Mouse (Mus musculus) limb, embryonic 13.5 days (tissue): ENCODE data around the gene Pola2. TPM values are rescaled to one million over a fixed set of nuclear protein-coding genes. Genes with fewer than 3 reads are reported as not detected.

Experiments used
- ATAC-seq: fragments of 200-750 bp; cut with Nextera tagmentation; 2 replicates; pipeline ENCODE4 v1.8.0; 2017; ENCODE audit warnings: low read depth, moderate number of reproducible peaks, moderate TSS enrichment; ENCODE audit not compliant: low FRiP score
- H3K27ac ChIP-seq: fragments of 300-500 bp; sonication (generic); 2 replicates; pipeline ENCODE4 v1.5.1; 2015; ENCODE audit warnings: inconsistent platforms, mild to moderate bottlenecking, moderate library complexity
- H3K27me3 ChIP-seq: fragments of 300-500 bp; sonication (generic); 2 replicates; pipeline ENCODE4 v1.6.1; 2015; ENCODE audit warnings: mild to moderate bottlenecking, inconsistent platforms
- H3K36me3 ChIP-seq: fragments of 300-500 bp; sonication (generic); 2 replicates; pipeline ENCODE4 v1.6.1; 2015; ENCODE audit warnings: inconsistent platforms, mild to moderate bottlenecking, moderate library complexity
- H3K4me1 ChIP-seq: fragments of 300-500 bp; sonication (generic); 2 replicates; pipeline ENCODE4 v1.6.1; 2015; ENCODE audit warnings: inconsistent platforms
- H3K4me2 ChIP-seq: fragments of 300-500 bp; sonication (generic); replicated peaks from 2 replicates; pipeline ENCODE4 v1.6.1; 2015; ENCODE audit warnings: inconsistent platforms, mild to moderate bottlenecking, moderate library complexity
- H3K4me3 ChIP-seq: fragments of 300-500 bp; sonication (generic); 2 replicates; pipeline ENCODE4 v1.5.1; 2015; ENCODE audit warnings: moderate library complexity, mild to moderate bottlenecking, inconsistent platforms
- H3K9ac ChIP-seq: fragments of 300-500 bp; sonication (generic); 2 replicates; pipeline ENCODE4 v1.6.1; 2015; ENCODE audit warnings: mild to moderate bottlenecking, inconsistent platforms
- H3K9me3 ChIP-seq: fragments of 300-500 bp; sonication (generic); 2 replicates; pipeline ENCODE4 v1.6.1; 2016; ENCODE audit warnings: inconsistent platforms
- WGBS: fragments of 180-500 bp; shearing (Covaris S2); methylation state at CpG from one replicate; pipeline ENCODE4 v1.1.7; 2015; 5-methylcytosine and 5-hydroxymethylcytosine counted together
- polyA plus RNA-seq: library from polyadenylated mRNA; unstranded; fragments of >200 nt; fragmentation: Nextera tagmentation; extraction: Ambion mirVana; gene quantifications from 2 replicates; pipeline ENCODE4 v1.2.1, GENCODE M21; 2015

Gene Pola2
- polyA plus RNA-seq, result 70.9 and 75.7 TPM in 2 replicates

DNA sequence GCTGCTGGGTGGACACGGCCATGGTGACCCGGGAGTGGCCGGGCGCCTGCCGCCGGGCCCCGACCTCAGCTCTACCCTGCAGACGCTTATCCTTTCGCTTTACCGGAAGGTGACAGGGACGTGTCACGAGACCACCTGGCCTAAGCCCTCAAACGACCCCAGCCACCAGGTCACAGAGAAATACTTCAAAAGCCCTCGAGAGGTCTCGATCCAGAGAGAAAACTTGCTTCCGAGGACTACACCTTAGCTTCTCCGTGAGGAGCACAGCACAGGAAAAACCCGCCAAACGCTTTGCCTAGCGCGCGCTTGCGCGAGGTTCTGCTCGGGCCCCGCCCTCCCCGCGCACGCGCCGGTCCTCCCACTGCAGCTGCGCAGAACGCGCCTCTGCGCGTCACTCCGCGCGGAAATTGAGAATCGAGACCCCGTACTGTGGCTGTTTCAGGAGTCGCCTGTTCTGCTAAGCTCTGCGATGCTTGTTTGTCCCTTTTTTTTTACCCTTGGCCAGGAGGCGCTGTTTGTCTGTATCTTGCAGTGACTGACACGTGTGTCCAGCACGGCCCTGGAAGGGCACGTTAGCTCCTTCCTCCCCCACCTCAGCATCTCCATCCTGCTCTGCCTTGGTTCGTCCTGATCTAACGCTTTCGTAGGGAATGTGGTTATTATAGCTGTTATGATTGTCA is at the start of gene Pola2:
Gene Pola2 (minus strand): TSS at position 320 of the 680 bp plus-strand sequence.
- H3K4me1 ChIP-seq, result peaks cover 34% of the 10 kb centered on the region
- peak within 1 kb of the TSS; percentile 85 for H3K9ac ChIP-seq
- peak; percentile 87 for ATAC-seq
- H3K4me2 ChIP-seq, result peak within 1 kb of the TSS; percentile 77
- peak within 1 kb of the TSS; percentile 61; the same call in 1 of the 2 replicates for H3K27ac ChIP-seq
- H3K4me3 ChIP-seq, result peak within 1 kb of the TSS; percentile 81
- H3K9me3 ChIP-seq, result no peaks in the 10 kb centered on the region
- no peaks in the 10 kb centered on the region for H3K27me3 ChIP-seq
- peaks cover 18% of the 10 kb centered on the region for H3K36me3 ChIP-seq
- WGBS, result under 1% methylated on average over 50 of the region's 50 CpGs

- Histone ChIP-seq H3K9me3 (no peaks in the 10 kb centered on the region), H3K36me3 (peaks cover 3% of the 10 kb centered on the region; the same call in 1 of the 2 replicates), H3K27me3 (peaks cover 34% of the 10 kb centered on the region), H3K4me1 (peaks cover 16% of the 10 kb centered on the region), H3K9ac (no peak overlapping the region), H3K4me2 (peak overlapping the region; percentile 86; the same call in 1 of the 2 replicates), H3K4me3 (no peak overlapping the region), H3K27ac (no peak overlapping the region)
- no peak for ATAC-seq
- 89% methylated on average over 10 of the region's 10 CpGs for WGBS
These were observed 49.7 kb upstream of the Pola2 start for GRCm38 (mm10) chr19:6013691-6014090.

DNA sequence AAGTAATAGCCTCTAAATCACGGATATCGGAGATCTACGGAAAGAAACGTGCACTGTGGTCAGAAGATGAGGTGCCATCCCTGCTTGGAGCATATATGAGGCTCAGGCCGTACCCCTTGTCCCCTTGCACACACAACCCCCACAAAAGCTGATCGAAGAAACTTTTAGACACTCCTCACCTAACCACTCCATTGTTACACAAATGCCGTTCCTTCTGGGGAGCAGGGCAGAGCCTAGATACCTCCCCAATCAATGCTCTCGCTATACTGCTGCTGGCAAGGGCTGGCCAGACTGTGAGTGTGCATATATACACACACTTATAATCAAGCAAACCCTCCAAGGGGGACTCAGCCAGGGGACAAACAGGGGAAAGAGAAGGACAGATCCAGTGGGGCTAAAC is 45.1 kb upstream of the Pola2 start:
- Histone ChIP-seq H3K4me3 (no peak overlapping the region), H3K27me3 (peaks cover 2% of the 10 kb centered on the region; the same call in 1 of the 2 replicates), H3K36me3 (peaks cover 8% of the 10 kb centered on the region), H3K9me3 (no peaks in the 10 kb centered on the region), H3K9ac (no peak overlapping the region), H3K4me1 (peaks cover 13% of the 10 kb centered on the region), H3K27ac (no peak overlapping the region), H3K4me2 (no peak overlapping the region)
- no peak for ATAC-seq
- WGBS, result 73% methylated on average over 8 of the region's 8 CpGs

- Histone ChIP-seq H3K9ac (0 out of 2 replicates have a peak overlapping the region, but pooled peaks have one; percentile 3), H3K9me3 (no peaks in the 10 kb centered on the region), H3K4me2 (no peak overlapping the region), H3K36me3 (peaks cover 8% of the 10 kb centered on the region), H3K4me1 (peaks cover 13% of the 10 kb centered on the region), H3K4me3 (no peak overlapping the region), H3K27ac (no peak overlapping the region; the same call in 1 of the 2 replicates), H3K27me3 (no peaks in the 10 kb centered on the region)
- WGBS, result 23% methylated on average over 13 of the region's 13 CpGs
- no peak for ATAC-seq
These were observed 43.0 kb upstream of the Pola2 start for GRCm38 (mm10) chr19:6007013-6007412.

DNA sequence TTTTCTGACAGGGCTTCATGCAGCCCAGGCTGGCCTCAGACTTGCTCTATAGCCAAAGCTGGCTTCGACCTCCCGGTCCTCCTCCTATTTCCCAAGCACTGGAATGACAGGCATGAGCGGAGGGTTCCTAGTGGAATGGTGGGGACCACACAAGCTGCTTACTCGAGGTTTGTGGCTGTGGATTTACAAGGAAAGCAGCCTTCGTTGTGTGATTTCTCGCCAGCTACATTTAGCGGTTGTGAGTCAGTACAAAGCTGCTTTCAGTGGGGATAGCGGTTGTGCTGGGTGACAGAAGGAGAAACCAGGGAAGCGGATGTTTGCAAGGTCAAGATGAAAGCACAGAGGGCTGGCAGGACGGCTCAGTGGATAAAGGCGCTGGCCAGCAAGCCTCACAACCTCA is 41.5 kb upstream of the Pola2 start:
- no peak for ATAC-seq

GRCm38 (mm10) chr19:5999969-6000368 is 36.0 kb upstream of the Pola2 start:
- no peaks in the 10 kb centered on the region; the same call in 1 of the 2 replicates for H3K36me3 ChIP-seq
- H3K9me3 ChIP-seq, result no peaks in the 10 kb centered on the region
- no peak overlapping the region for H3K4me3 ChIP-seq
- no peaks in the 10 kb centered on the region for H3K27me3 ChIP-seq
- ATAC-seq, result no peak
- H3K27ac ChIP-seq, result no peak overlapping the region
- no peak overlapping the region for H3K4me2 ChIP-seq
- H3K9ac ChIP-seq, result no peak overlapping the region
- 74% methylated on average over 5 of the region's 5 CpGs for WGBS
- no peaks in the 10 kb centered on the region for H3K4me1 ChIP-seq

More for the DNA sequence above, 41.5 kb upstream of the Pola2 start:
- Histone ChIP-seq H3K27ac (no peak overlapping the region), H3K36me3 (peaks cover 8% of the 10 kb centered on the region), H3K9me3 (no peaks in the 10 kb centered on the region), H3K9ac (no peak overlapping the region), H3K4me3 (no peak overlapping the region), H3K4me2 (no peak overlapping the region), H3K27me3 (no peaks in the 10 kb centered on the region), H3K4me1 (peaks cover 13% of the 10 kb centered on the region)
- WGBS, result 53% methylated on average over 11 of the region's 11 CpGs

GRCm38 (mm10) chr19:5998180-5998579 is 34.2 kb upstream of the Pola2 start:
- Histone ChIP-seq H3K4me3 (no peak overlapping the region), H3K27ac (no peak overlapping the region), H3K27me3 (no peaks in the 10 kb centered on the region), H3K4me2 (no peak overlapping the region), H3K4me1 (no peaks in the 10 kb centered on the region), H3K36me3 (peaks cover 4% of the 10 kb centered on the region; the same call in 1 of the 2 replicates), H3K9ac (no peak overlapping the region), H3K9me3 (no peaks in the 10 kb centered on the region)
- WGBS, result 88% methylated on average over 3 of the region's 3 CpGs
- no peak for ATAC-seq

GRCm38 (mm10) chr19:5994711-5995110 is 30.7 kb upstream of the Pola2 start:
- peaks cover 13% of the 10 kb centered on the region; the same call in 1 of the 2 replicates for H3K36me3 ChIP-seq
- no peaks in the 10 kb centered on the region for H3K9me3 ChIP-seq
- H3K9ac ChIP-seq, result no peak overlapping the region
- 89% methylated on average over 14 of the region's 14 CpGs for WGBS
- H3K4me2 ChIP-seq, result no peak overlapping the region
- ATAC-seq, result no peak
- H3K4me3 ChIP-seq, result no peak overlapping the region
- peaks cover 1% of the 10 kb centered on the region; the same call in 1 of the 2 replicates for H3K4me1 ChIP-seq
- H3K27me3 ChIP-seq, result no peaks in the 10 kb centered on the region
- no peak overlapping the region for H3K27ac ChIP-seq

GRCm38 (mm10) chr19:5992012-5992411 is 28.0 kb upstream of the Pola2 start:
- Histone ChIP-seq H3K9ac (no peak overlapping the region), H3K9me3 (no peaks in the 10 kb centered on the region), H3K4me1 (peaks cover 15% of the 10 kb centered on the region), H3K27ac (no peak overlapping the region), H3K27me3 (no peaks in the 10 kb centered on the region), H3K4me3 (no peak overlapping the region), H3K36me3 (peaks cover 13% of the 10 kb centered on the region; the same call in 1 of the 2 replicates), H3K4me2 (no peak overlapping the region)
- WGBS, result 84% methylated on average over 7 of the region's 7 CpGs
- ATAC-seq, result no peak

DNA sequence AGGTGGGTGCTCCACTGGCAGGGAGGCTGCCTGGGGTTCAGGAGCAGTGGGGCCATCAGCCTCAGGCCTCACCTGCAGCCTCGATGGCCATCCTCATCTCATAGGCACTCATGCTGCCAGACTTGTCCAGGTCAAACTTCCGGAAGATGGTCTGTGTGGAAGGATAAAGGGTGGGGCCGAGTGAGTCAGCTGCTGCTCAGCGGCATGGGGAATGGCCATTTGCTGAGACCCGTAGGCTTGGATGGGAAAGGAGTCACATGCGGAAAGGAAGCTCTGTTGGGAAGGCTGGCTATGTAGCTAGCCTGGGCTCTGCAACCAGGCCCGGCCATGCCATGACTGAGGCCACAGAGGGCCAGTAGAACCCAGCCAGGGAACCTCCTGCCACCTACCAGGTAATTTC is 27.5 kb upstream of the Pola2 start:
- ATAC-seq, result no peak

DNA sequence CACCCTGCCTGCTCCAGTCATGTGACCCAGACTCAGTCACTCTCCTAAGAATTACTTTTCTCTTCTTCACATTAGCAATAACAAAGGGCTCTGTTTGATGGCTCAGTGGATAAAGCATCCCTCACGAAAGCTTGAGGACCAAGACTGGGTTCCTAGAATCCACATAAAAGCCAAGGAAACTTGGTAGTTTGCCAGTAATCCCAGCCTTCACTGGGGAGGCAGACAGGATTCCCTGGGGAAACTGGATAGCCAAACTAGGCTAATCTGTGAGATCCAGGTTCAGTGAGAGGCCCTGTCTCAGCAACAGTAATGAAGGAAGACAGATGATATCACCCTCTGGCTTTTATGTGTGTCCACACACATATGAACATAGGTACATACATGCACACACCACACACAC is 26.9 kb upstream of the Pola2 start:
- no peak overlapping the region for H3K4me2 ChIP-seq
- 57% methylated on average over 1 of the region's 1 CpGs for WGBS
- H3K9me3 ChIP-seq, result no peaks in the 10 kb centered on the region
- no peak for ATAC-seq
- H3K4me3 ChIP-seq, result no peak overlapping the region
- no peak overlapping the region for H3K9ac ChIP-seq
- H3K36me3 ChIP-seq, result peaks cover 13% of the 10 kb centered on the region; the same call in 1 of the 2 replicates
- no peaks in the 10 kb centered on the region for H3K27me3 ChIP-seq
- H3K27ac ChIP-seq, result no peak overlapping the region
- H3K4me1 ChIP-seq, result peaks cover 15% of the 10 kb centered on the region

More for the DNA sequence above, 27.5 kb upstream of the Pola2 start:
- Histone ChIP-seq H3K4me1 (peaks cover 15% of the 10 kb centered on the region), H3K36me3 (peaks cover 13% of the 10 kb centered on the region; the same call in 1 of the 2 replicates), H3K9ac (0 out of 2 replicates have a peak overlapping the region, but pooled peaks have one; percentile 13), H3K27ac (no peak overlapping the region), H3K27me3 (no peaks in the 10 kb centered on the region), H3K4me3 (no peak overlapping the region), H3K9me3 (no peaks in the 10 kb centered on the region), H3K4me2 (no peak overlapping the region)
- WGBS, result 85% methylated on average over 7 of the region's 7 CpGs

DNA sequence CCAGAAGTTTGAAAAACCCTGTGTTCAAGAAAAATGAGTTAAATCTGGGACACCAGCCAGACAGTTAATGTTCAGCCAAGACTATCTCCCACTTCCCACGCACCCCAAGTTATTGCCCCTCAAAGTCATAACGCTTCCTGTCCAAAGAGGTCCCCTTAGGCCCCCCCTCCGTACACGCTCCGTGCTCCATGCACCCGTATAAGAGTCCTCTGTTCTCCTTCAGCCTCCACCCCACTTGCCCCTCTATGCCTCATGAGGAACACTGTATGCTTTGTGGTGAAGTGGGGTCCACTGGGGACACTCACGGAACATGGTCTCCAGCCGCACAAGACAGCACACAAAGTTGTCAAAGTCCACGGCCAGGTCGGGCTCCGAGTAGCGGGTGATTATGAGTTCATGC is 26.0 kb upstream of the Pola2 start:
- H3K27me3 ChIP-seq, result no peaks in the 10 kb centered on the region
- no peaks in the 10 kb centered on the region for H3K9me3 ChIP-seq
- no peak overlapping the region for H3K4me2 ChIP-seq
- no peak overlapping the region for H3K9ac ChIP-seq
- peaks cover 13% of the 10 kb centered on the region; the same call in 1 of the 2 replicates for H3K36me3 ChIP-seq
- H3K4me1 ChIP-seq, result peaks cover 15% of the 10 kb centered on the region
- H3K4me3 ChIP-seq, result no peak overlapping the region
- peak overlapping the region; percentile 28; the same call in 1 of the 2 replicates for H3K27ac ChIP-seq
- 81% methylated on average over 12 of the region's 12 CpGs for WGBS
- no peak for ATAC-seq
